Mouse (Mus musculus): ENCODE data around the gene Gm16451. TPM values are rescaled to one million over a fixed set of nuclear protein-coding genes. Genes with fewer than 3 reads are reported as not detected.
"Not testable (repeated sequence)": the region's sequence is repeated elsewhere in the genome, so short reads cannot be mapped to it uniquely, and the experiment has no call there.

Gene Gm16451
- not detected in 2 replicates for total RNA-seq (2017)

DNA sequence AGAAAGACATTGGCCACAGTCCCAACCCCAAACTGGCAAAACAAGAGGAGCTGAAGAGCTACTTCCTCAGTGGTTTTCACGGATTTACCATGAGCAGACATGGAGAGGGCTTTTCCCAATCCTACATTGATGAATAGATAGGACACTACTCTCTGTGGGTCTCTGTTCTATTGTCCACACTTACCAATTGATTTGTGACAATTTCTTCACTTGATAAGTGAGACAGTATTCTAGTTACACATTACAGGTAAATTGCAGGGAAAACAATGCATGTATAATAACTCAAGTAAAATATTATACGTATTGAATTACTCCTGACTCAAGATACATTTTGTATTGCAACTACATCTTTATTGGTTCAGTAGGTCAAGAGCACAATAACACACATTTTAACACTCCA is at the start of gene Gm16451:
TSS of gene Gm16451 (minus strand) at position 101 of the 400 bp plus-strand sequence.
- not testable (repeated sequence) for ATAC-seq (replicated peaks in 1 of 2; ENCODE audit: insufficient read depth in 1 of 2, low FRiP score in 2 of 2, low TSS enrichment in 1 of 2, low read depth in 1 of 2, poor library complexity in 2 of 2, severe bottlenecking in 2 of 2)

DNA sequence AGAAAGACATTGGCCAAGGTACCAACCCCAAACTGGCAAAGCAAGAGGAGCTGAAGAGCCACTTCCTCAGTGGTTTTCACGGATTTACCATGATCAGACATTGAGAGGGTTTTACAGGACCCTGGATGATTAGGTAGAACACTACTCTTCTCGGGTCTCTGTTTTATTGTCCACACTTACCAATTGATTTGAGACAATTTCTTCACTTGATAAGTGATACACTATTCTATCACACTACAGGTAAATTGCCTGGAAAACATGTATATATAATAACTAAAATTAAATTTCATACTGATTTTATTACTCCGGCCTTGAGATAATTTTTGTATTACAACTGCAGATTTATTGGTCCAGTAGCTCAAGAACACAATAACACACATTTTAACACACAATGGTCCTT is 45.9 kb upstream of the Gm16451 start, which contains the start of gene Vmn1r142:
TSS of gene Vmn1r142 (minus strand) at position 101 of the 400 bp plus-strand sequence.
- ATAC-seq (replicated peaks in 1 of 2; ENCODE audit: insufficient read depth in 1 of 2, low FRiP score in 2 of 2, low TSS enrichment in 1 of 2, low read depth in 1 of 2, poor library complexity in 2 of 2, severe bottlenecking in 2 of 2) = not testable (repeated sequence)

DNA sequence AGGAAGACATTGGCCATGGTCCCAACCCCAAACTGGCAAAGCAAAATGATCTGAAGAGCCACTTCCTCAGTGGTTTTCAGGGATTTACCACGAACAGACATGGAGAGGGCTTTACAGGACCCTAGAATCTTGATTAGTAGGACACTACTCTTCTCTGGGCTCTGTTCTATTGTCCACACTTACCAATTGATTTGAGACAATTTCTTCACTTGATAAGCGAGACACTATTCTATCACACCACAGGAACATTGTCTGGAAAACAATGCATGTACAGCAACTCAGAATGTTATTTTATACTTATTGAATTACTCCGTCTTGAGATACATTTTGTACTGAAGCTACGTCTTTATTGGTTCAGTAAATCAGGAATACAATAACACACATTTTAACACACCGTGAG is 16.6 kb upstream of the Gm16451 start, which contains the start of gene Gm10666:
TSS of gene Gm10666 (minus strand) at position 101 of the 400 bp plus-strand sequence.
- ATAC-seq (replicated peaks in 1 of 2; ENCODE audit: insufficient read depth in 1 of 2, low FRiP score in 2 of 2, low TSS enrichment in 1 of 2, low read depth in 1 of 2, poor library complexity in 2 of 2, severe bottlenecking in 2 of 2) = not testable (repeated sequence)

DNA sequence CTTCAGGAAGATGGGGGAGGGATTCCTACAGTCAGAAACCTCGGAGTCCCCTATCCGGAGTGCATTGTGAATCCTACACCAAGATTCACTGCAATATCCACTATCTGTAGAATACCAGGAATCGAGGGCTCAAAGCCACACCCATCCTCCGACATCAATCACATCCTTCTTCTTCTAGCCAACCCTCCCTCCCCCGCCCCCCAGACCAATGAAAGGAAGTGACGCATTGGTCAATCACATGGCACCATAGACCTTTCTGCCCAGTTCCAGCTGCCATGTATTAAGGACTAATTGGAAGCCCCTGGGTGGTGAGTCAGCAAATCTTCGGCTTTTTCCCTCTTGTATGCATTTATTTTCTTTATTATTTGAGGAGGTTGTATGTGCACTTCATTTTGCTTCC is 49.3 kb downstream of the Gm16451 start, which contains the start of gene Vmn1r139:
TSS of gene Vmn1r139 (plus strand) at position 301 of the 400 bp plus-strand sequence.
- not testable (repeated sequence) for ATAC-seq (replicated peaks in 1 of 2; ENCODE audit: insufficient read depth in 1 of 2, low FRiP score in 2 of 2, low TSS enrichment in 1 of 2, low read depth in 1 of 2, poor library complexity in 2 of 2, severe bottlenecking in 2 of 2)

Other genes starting within 250 kb of the Gm16451 start
- gene Gm5891, start 197.0 kb downstream of the Gm16451 start, total RNA-seq (2017) = not detected in 2 replicates
- not detected in 2 replicates for gene Vmn1r137, start 123.7 kb downstream of the Gm16451 start, total RNA-seq (2017)
- gene Vmn1r138, start 89.3 kb downstream of the Gm16451 start, total RNA-seq (2017) = not detected in 2 replicates
- not detected in 2 replicates for gene Gm6176, start 61.9 kb downstream of the Gm16451 start, total RNA-seq (2017)
- gene Vmn1r139, start 49.2 kb downstream of the Gm16451 start, total RNA-seq (2017) = not detected in 2 replicates
- not detected in 2 replicates for gene Gm10666, start 16.5 kb upstream of the Gm16451 start, total RNA-seq (2017)
- gene Vmn1r142, start 45.8 kb upstream of the Gm16451 start, total RNA-seq (2017) = not detected in 2 replicates
- not detected in 2 replicates for gene Vmn1r143, start 71.1 kb upstream of the Gm16451 start, total RNA-seq (2017)
- not detected in 2 replicates for gene Gm8653, start 83.0 kb upstream of the Gm16451 start, total RNA-seq (2017)
- not detected in 2 replicates for gene Gm8453, start 111.2 kb upstream of the Gm16451 start, total RNA-seq (2017)
- not detected in 2 replicates for gene Gm4187, start 211.5 kb upstream of the Gm16451 start, total RNA-seq (2017)